Mouse (Mus musculus) brain, adult 2 months (tissue): ENCODE results near the gene Gm49387.

ENCODE experiments used
- DNase-seq: peaks from one replicate; pipeline ENCODE4 v3.0.0; 2011; ENCODE audit warnings: low read depth, low spot score

The Gm49387 gene

DNA sequence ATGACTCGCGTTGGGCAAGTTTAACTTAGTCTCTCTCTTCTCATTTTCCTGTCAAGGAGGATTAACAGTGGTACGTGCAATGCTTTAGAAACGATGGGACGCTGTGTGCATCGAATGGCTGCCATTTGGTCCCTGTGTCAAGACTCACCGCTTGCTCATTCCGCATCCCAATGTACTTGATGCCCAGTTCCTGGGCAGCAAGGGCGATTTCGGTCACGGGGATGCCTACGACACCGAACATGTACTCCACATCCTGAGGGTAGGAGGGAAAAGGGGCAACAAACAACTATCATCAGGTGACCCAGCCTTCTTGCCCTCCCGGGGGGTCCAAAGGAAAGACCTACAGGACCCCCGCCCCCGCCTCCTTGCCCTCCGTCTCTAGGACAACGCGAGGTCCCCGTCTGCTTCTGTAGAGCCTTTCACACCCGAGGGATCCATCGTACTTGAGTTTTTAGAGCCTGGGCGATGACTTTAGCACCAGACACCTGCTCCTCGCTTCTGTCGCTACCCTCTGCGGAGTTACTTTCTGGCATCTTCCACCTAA, at the start of gene Gm49387:
TSS of gene Gm49387 (minus strand) at position 533 of the 544 bp plus-strand sequence.
- DNase-seq, result no peak

DNA sequence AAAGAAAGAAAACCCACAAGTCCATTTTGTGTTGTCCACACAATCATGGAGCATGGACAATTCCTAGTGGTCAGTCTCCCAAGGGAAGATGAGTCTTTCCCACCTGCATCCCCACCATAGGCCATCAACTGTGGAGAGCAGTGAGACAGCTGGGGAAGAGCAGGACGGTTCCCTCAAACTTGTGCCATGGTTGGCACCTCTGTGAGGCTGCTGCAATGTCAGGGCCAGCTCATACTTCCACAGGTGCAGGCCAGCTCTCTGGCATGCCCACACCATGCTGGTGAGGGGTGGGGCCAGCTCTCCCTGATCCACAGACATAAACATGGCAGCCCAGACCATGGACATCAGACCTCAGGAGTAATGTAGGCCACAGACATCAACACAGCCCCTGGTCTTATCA, 45.6 kb upstream of the Gm49387 start:
- DNase-seq, result no peak

DNA sequence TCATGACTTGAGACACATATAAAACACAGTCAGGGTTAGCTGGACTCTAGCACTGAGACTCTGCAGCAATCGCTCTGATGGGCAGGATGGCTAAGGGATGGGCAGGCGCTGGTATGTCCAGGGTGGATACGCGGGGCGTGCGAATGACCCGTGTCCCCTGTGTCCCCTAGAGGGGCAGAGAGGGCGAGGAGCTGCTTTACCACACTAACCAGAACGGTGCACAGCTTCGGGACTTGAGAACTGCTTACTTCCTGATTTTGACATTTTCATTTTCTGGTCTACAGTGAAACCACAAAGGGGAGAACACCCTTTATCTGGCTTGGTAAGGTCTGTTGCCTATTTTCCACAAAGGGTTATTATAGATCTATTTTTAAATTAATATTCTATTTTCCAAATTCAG, 45.0 kb upstream of the Gm49387 start:
- no peak for DNase-seq

DNA sequence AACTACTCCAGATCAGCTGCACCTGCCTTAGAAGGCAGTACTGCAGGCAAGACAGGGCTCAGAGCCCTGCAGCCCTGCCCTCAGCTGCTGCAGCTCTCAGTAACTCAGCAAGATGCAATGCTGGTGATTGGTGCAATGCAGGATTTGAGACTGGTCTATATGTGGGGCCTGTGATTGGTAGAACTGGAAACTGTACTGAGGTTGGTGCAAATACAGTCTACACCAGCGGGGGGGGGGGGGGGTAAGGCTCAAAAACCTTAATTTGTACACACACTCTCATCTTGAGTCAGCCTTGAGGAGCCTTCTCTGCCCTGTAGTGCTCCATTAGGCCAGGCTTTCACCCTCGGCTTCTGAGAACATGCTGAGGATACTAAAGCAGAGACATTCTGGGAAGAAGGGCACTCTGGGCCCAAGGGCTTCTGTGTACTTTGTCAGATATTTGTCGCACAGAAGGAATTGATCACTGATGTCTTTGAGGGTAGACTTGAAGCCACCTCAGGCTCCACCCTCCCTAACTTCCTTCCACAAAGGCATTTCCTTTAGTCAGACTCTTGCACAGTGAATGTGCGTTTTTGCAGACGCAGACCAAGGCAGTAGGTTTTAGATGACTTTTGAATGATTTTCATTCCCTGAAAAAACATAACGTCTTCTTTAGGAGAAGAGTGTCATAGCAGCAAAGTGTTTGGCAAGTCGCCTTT, 43.8 kb upstream of the Gm49387 start:
- DNase-seq, result no peak

DNA sequence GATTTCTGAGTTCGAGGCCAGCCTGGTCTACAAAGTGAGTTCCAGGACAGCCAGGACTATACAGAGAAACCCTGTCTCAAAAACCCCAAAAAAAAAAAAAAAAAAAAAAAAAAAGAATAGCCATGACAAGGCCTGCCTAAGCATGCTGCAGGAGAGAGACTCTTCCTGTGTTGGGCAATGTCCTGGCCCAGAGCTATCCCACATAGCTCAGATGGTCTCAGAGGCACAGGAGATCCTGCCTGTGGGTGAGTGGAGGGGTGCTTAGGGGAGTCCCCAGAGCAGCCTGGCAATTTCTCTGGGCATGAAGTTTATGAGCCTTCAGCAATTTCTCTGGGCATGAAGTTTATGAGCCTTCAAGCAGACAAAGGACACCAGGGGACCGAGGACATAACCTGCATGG, 42.9 kb upstream of the Gm49387 start:
- no peak for DNase-seq

DNA sequence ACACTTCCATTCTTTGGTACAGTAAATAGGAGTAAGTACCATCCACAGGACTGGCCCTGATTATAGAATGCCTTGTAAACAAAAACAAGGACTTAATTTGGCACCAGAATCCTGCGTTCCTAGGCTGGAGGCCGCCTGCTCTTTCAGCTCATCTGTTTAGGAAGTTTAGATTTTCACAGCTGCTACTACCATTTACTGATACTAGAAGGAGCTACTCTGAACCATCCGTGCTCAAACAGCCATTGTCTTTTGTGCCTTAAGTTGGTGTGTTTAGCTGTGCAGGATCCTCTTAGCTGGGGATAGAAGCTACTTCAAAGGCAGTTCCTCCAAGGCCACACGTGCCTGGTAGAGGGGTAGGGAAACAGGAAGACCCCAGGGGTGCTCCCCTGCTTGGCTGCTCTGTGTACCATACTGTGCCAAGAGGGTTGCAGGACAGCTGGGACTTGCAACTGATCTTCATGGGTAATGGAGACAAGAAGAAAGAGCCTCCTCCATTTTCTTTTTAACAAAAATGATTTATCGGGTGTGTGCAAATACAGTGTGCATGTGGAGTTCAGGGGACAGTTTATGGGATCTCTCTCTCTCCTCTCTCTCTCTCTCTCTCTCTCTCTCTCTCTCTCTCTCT, 41.4 kb upstream of the Gm49387 start:
- DNase-seq, result no peak

DNA sequence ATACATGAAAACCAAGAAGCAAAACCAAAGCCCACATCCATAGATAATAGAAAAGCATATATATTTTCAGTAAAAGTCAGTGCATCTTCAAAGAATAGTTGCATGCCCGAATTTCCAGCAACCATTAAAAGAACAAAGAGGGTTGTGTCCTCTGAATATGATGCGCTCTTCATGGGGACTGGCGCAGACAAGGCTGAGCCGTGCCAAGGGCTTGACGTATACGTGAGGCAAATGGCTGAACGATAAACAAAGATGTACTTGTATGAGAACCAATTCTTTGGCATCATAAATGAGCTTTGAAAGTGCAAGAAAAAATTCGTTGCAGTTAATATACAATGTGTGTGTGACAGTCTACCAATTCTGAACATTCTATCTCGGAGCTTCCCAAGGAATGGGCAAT, 40.6 kb upstream of the Gm49387 start:
- peak; percentile 82 for DNase-seq

DNA sequence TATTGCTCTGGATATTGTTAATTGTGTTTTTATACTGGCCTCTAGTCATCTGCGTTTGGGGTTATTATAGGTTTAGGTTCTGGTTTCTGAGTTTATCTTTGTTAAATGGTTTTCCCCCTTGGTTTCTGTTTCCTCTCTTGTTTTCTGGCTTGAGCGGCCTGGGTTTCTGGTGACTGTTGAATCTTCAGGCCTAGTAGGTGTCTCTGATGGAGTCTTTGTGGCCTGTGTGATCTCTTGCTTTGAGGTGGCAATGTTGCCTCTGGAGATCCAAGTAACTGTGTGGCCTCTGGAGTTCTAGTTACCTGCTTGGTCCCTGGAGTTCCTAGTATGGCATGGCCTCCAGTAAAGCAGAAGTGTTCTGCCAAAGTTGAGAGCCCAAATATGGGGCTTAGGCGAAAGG, 40.0 kb upstream of the Gm49387 start:
- no peak for DNase-seq

DNA sequence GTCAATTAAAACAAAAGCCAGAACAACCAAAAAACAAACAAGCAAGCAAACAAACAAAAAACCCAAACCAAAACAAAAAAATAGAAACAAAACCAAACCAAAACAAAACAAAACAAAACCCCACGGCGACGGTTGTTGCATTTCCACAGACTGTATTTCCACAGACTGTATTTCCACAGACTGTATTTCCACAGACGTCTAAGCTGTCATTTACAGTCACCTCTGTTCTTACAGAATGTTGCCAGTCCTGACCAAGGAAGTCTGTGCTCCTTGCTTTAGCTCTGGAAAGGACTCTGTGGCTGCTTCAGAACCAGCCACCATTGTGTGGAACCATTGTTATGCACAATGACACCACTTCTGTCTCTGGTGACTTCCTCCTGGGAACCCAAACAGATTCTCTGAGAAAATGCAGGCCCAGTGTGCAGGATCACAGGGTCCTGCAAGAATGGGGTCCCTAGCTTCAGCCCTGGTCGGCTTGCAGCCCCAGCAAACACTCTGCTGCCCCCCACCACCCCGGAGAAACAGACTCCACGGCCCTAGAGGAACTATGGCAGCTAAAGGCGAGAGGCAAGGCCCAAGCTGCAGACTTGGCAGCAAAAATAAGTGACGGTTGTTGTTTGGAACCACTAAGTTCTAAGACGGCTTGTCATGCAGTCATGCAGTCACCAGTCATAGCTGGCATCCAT, 31.1 kb upstream of the Gm49387 start:
- no peak for DNase-seq

DNA sequence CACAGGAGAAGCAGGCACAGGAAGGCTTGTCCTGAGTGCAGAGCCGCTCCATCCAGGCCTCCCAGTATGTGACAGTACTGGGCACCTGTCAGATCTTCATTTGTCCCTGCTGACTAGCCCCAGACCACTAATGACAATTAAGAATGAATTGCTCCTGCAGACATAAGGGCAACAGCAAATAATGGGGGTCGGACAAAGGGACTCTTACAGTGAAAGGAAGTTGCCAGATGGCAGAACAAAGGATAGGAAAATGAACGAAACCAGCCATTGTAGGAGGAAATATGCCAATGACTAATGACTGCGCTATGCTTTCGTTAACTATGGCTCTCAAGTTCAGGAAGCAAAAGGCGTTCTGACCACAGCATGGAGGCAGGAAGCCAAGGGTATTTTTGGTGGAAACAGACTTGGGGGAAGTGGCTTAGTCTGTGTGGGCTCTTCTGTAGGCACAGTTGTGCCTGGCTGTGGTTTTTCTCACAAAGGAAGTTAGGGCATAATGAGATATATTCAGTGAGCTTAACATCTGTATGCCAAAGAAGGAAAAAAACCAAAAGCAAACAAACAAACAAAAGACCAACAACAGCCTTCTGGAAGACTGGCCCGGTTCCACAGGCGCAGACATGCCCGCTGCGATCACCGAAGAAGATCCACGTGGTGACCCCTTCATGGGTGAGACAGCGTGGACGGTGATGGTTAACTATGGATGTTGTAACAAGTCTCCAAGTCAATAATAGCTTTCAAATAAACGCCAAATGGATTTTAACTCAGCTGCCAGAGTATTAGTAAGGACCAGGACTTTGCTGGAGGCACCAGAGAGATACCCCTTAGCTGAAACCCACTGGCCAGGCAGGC, 29.2 kb upstream of the Gm49387 start:
- DNase-seq, result peak; percentile 80

DNA sequence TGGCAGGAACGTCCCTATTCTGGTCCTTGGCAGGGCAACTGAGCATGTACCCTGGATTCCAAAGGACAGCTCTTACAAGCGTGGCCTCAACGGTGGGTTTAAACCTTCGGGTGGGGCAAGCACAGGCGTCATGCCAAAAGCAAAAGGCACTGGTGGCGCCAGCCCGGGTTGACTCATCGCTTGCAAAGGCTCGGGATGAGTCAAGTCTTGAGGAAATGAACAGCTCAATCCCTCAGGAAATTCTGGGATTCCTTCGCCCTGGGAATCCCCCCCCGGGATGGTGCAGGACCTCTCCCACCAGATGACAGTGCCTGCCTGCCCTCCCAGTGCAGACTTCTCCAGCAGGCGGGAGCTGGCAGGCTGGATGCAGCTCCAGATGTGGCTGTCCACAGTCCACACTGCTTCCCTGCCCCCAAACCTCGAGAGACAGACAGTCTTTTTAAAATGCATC, 28.5 kb upstream of the Gm49387 start:
- DNase-seq, result peak; percentile 82

DNA sequence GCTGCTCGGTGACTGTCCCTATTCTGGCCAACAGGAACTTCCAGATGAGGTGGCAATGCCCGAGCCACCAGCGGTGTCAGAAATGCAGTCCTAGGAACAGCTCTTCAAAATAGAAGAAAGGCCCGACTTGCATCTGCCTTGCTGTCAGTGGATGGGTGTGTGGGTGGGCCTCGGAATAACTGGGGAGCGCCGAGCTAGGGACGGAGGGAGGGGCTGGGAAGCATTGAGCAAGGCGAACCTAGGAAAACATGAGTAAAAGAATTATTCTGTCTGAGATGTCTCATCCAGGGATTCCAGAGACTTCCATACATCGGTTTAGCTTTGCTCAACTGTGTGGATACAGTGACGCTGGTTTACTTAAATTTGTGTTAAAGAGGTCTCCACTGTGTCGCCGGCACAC, 27.6 kb upstream of the Gm49387 start:
- DNase-seq, result peak; percentile 85

DNA sequence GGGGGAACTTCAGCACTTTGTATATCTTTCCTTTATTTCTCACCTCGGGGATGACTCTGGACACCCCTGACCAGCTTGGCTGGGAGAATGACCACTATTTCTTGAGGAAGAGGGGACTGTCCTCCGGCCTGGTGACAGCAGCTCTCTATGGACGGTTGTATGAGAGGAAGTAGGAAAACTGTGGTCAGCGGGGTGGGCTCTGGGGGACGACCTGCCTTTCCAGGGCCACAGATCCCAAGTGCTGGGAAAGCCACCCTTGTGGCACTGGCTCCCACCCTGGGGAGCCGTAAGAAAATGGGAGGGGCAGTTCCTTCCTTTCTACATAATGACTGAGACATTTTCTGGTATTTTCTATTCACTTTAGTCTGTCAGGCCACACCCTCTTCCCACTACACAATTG, 27.1 kb upstream of the Gm49387 start:
- DNase-seq, result no peak

DNA sequence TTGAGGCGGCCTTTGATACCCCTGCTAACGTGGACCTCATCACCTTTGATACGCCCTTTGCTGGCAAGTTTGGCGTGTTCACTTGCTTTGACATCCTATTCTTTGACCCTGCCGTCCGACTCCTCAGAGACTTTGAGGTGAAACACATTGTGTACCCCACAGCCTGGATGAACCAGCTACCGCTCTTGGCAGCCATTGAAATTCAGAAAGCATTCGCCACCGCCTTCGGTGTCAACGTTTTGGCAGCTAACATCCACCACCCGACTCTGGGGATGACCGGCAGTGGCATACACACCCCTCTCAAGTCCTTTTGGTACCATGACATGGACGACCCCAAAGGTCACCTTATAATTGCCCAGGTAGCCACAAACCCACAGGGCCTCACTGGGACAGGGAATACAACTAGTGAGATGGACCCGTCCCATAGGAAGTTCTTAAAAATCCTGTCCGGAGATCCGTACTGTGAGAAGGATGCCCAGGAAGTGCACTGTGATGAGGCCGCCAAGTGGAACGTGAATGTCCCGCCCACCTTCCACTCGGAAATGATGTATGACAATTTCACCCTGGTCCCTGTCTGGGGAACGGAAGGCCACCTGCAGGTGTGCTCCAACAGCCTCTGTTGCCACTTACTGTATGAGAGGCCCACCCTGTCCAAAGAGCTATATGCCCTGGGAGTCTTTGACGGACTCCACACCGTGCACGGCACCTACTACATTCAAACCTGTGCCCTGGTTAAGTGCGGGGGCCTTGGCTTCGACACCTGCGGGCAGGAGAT, 26.4 kb upstream of the Gm49387 start:
- DNase-seq, result no peak

DNA sequence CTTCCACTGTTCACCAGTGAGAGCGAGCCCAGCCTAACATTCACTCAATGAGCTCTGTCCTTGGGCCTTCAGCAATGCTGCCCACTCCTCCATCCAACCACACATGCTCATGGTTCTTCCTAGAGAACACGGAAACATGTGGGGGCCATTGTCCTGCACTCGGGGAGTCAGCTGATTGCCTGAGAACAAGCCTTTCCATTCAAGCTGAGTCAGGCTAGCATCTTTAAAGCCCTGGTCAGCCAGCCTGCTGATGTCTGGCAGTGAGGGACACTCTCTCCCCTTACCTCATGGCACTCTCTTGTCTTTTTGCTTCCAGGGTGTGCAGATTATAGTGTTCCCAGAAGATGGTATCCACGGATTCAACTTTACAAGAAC, 24.9 kb upstream of the Gm49387 start:
- DNase-seq, result peak; percentile 77

DNA sequence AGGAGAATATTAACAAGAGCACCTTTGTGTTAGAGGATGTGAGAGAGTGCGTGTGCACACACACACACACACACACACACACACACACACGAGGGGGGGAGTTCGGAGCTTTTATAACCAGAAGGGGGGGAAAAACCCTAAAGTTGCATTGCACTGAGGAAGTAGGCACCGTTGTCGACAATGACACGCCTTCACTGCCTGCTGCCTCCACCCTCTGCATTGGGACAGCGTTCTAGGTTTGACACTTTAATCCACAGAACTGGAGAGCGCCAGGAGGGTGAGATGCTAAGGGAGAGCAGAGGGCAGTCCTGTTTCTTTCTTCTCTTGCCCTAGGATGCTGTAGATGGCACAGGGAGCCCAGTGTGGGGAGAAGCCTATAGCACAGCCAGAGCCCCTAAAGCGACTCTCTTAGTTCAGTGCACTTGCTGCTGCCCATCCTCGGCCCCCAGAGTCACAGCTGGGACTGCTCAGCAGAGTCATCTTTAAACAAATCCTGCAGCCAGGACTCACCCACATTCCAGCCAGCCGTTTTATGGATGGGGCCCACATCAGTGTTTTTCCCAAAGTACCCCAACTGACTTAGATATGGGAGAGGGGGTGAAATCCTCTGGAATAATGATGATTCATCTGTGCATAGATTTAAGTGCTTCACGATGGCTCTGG, 24.4 kb upstream of the Gm49387 start:
- DNase-seq, result no peak

DNA sequence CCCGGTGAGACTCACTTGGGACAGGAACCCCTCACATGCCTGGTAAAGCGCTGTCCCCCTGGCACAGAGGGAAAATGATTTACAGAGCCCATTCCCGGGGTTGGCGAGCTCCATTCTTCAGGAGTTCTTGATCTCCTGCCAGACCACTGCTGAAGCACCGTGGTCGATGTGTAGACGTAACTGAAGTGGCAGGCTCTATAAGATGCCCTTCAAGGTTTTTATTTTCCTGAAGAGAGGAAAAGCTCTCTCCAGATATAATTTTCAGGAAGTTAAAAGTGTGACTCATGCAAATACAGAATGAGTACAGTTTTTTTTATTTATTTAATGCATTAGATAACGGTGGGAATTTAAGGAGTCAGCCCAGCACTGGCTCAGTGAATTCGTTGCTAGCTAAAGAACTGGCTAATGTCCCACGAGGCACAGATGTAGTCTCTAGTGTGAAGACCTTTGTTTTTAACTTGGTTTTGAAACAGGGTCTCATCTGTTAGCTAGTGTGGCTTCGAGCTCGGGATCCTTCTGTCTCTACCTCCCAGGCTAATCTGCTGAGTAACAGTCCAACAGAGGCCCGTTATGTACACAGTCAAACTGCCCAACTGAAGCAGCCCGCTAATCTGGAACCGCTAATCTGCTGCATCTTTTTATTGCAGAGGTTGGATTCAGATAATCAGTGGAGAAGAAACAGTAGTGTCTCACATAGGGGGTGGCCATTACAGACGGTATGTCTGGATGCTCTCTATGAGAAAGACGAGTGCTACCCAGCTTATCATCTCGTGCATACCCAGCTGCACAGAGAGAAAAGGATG, 23.6 kb upstream of the Gm49387 start:
- DNase-seq, result peak; percentile 48

DNA sequence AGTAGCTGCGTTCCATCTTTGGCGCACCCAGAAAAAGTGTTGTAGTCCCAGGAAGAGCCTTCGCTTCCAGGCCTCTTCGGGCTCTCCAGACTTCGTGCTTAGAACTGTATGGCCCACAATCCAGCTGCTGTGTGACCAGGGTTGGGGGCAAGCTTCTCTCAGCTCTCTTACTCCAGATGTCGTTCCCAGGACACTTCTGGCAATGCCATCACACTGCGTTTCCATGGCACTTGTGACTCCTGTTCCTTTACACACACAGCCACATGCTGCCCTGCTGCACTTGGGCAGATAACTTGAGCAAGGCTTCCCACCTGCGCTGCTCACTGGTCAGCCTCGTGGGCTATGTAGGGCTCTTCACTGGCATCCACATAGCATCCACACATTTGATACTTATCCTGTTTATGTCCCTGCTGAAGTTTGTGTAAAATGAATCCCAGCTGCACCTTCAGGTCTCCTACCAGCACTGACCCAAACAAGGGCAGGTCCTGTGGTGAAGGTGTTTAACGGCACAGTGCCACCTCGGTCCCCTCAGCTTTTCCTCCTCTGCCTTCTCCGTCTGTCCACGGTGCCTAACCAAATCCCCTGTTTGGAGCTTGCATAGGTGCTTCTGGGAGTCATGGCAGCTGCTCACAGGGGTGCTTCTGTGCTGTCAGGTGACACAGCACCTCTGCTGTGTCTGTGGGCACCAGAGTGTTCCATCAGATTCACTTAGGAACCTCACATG, 22.9 kb upstream of the Gm49387 start:
- DNase-seq, result no peak
